In the genomic region with DNA sequence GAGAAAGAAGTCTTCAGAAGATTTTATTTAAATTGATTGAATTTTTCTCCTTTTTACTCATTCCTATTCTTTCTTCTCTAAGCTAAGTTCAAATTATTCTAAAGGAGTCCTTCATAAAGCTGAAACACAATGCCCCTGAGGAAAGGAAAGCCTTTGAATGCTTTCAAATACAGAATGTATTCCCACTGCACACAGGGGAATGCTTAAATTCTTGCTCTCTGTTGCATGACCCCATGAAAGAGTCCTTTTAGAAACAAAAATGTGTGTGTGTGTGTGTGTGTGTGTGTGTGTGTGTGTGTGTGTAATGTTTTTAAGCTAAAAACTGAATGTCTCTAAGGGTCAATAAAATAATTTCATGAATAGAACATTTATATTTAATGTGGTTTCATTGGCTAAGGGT, we compare ENCODE assay signal across 15 mouse cellular contexts.
DNase-seq lines count a peak whose midpoint lies in the region; TF ChIP-seq lines count a peak whose summit lies in the region.
"Had no signal": no experiment of that assay in that cellular context is flagged by ENCODE, and none has a peak within 500 bp of the region (broad histone marks: within the 10 kb centered on the region; RNA-seq: fewer than 3 reads in every experiment).

No protein-coding gene starts in this region.

- DNase-seq in kidney, postnatal 14 days: peak; percentile 1
- DNase-seq in kidney, adult 9 months: no peak
- peak; percentile 23 for DNase-seq in brain, embryonic 14.5 days (ENCODE audit: low read depth)
- DNase-seq in embryo, embryonic 11 days: peak; percentile 51
- peak; percentile 34 for DNase-seq in mesoderm, embryonic 11.5 days (ENCODE audit: low read depth, low spot score)
- no peak for DNase-seq in thymus, adult 18-20 months
- DNase-seq in testis, postnatal 14 days (ENCODE audit: low spot score): no peak
- DNase-seq: adrenal gland, postnatal 14 days; cerebellum, postnatal 10 days; kidney, adult 11 months; layer of hippocampus, adult 9-11 months; lung, adult 18-20 months; lung, postnatal 10 days; right cerebral cortex, postnatal 4 days; thymus, postnatal 4 days had no signal

- TF ChIP-seq CTCF in brain, embryonic 14.5 days (IDR thresholded peaks at IDR 0.05; ENCODE audit: borderline replicate concordance, extremely low read depth, insufficient read depth, insufficient read length): no peak

- TF ChIP-seq POLR2A in brain, embryonic 14.5 days (IDR thresholded peaks at IDR 0.05; ENCODE audit: borderline replicate concordance, extremely low read depth, insufficient read depth, insufficient read length, poor library complexity, severe bottlenecking): no peak

Comparison
In these comparisons a context has a peak if more than half of its experiments do, and no peak if none do; other contexts are left out.
1. DNase-seq: peak in kidney, postnatal 14 days (single experiment), brain, embryonic 14.5 days (single experiment), embryo, embryonic 11 days (single experiment) and mesoderm, embryonic 11.5 days (single experiment); none in kidney, adult 9 months (single experiment), thymus, adult 18-20 months (0 of 2) and testis, postnatal 14 days (single experiment).